Mouse (Mus musculus) cerebellum, adult 18-20 months (tissue): ENCODE results near the gene Krtap11-1.

ENCODE experiments used
- DNase-seq, 2 experiments: peaks; one replicate each; pipeline ENCODE4 v3.0.0; 2021

Gene Krtap11-1

DNA sequence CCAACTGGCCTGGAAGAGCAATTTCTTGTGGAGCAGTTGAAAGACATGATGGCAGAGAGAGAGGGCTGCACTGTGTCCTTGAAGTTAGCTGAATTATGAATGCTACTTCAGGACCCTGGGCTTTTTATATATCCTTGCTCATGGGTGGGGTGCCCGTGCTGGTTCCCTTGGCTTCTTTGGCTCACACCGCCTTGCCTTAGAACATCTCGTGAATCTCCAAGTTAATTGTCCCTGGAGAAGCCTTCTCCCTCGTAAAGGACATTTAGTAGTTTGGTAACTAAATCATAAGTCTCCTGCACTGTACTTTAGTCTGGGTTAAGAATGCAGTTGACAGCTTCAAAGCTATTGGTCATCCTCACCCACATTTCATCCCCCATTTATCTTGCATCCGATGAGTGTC, at the start of gene Krtap11-1:
Krtap11-1 (minus strand) TSS at position 101 of the 400 bp plus-strand sequence.
- DNase-seq = no peak

DNA sequence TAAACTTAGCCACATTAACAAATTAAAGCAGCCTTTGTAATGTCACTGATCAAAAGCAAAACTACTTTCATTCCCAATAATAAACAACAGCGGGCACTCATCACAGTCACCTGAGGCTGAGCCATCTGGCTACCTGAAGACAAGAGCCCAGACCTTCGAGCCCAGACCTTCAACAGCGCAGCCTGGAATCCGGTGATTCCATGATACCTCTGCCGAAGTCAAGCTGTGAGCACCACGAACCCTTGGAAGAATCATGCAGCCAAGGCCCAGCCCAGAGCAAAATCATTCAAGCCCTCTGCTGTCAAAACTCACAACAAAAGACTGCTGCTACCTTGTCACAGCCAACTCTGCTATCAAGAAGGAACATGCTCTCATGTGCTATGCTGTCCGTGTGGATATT, 47.2 kb upstream of the Krtap11-1 start:
- peak; percentile 21 to 35 for DNase-seq

DNA sequence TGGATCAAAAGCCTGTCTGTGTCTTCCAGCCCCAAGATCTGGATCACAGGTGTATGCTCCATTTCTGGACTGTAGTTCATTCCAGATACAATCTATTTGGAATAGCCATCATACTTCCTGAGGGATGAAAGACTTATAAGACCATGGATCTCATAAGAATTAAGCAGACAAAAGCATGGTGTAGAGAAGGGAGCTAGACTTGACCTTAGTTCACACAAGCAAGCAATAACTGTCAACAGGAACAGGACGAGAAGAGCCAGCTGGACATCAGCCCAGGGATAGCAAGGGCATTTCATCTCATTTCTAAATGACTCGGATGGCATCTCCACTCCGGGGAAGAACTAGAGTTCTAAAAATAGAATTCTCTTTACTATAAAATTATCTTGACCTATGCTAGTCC, 46.3 kb upstream of the Krtap11-1 start:
- DNase-seq = peak; percentile 26 to 27

DNA sequence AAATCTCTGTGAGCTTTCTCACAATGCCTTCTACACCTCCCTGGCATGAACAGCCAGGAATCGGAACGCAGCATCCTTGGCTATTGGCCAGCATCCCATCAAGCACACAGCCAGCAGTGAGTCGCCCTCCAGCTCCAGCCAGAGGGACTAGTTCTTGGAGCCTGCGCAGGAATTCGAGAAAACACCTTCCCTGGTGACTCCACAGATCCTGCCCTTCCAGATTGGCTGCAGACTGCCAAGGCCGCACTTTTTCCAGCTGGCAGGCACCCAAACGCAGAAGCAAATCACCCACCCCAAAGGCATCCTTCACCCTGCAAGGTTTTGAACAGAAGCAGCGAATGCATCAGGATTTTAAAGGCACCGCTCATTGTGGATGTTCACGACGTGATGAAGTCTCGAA, 42.7 kb upstream of the Krtap11-1 start:
- peak; percentile 10 to 11 for DNase-seq

DNA sequence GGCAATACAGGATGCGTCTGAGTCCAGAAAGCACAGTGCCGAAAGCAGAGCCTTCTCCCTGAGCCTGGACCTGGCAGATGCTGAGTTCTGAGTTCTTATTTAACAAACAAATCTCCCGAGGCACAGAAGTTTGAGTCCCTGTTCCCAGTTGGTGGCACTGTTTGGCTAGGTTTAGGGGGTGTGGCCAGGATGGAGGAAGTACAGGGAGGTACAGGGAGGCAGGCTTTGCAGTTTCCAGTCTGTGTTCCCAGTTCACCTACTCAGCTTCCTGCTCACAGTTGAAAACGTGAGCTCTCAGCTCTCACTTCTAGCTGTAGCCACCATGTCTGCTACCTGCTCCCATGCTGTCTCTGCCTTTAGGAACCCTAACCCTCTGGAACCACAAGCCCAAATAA, 37.8 kb upstream of the Krtap11-1 start:
- no peak for DNase-seq

DNA sequence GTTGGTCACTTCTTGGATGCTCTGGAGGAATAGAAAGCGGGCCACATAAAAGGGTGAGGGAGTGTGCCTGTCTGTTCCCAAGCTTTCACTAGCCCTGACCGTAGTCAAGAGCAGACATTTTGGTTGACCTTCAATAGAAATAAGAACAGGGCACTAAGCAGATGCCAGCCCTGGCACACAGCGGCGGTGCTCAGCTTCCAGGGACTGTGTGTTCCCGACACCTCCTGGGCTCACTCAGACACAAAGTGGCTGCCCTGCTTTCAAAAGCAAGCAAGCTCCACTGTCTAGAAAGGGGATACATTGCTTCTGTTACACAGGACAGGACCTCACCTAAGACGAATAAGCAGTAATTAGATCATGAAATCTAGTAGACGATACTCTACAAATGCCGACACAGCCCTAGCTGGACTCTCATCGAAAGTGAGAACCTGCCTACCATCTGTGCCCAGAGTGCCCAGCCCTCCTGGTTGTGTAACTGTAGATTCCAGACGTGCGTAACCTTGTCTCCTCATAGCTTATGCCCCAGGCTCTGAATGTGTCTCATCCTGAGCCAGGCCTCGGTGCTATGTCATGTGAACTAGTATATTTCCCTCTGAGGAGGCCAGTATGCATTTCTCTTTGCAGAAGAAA, 37.3 kb upstream of the Krtap11-1 start:
- DNase-seq = peak in 1 of 2 experiments; percentile 16

DNA sequence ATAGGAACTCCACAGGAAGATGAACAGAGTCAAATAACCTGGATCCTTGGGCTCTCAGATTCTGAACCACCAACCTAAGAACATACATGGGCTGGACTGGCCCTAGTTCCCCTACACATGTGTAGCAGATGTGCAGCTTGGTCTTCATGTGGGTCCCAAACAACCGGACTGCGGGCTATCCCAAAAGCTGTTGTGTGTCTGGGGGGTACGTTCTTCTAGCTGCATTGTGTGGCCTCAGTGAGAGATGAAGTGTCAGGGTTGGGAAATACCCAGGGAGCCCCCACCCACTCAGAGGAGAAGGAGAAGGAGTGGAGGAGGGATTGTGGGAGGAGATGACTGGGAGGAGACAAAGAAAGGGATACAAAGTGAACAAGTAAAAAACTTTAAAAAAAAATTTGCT, 36.0 kb upstream of the Krtap11-1 start:
- DNase-seq = no peak

DNA sequence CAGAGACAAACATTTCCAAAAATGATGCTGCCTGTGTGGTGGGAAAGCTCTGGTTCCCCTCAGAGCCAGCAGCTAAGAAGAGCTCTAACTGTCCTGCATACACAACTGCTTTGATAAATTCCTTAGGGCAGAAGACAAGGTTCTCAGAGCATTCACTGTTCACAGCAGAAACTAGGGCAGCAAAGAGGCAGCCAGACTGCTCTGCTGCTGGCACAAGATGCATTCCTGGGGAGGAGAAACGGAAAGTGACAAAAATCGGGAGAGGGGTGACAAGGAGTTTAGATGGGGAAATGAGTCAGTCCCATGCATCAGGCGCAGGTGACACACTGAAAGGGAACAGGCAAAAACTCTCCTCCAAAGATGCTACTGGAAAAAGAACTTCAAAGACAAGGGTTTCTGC, 16.2 kb upstream of the Krtap11-1 start:
- no peak for DNase-seq

DNA sequence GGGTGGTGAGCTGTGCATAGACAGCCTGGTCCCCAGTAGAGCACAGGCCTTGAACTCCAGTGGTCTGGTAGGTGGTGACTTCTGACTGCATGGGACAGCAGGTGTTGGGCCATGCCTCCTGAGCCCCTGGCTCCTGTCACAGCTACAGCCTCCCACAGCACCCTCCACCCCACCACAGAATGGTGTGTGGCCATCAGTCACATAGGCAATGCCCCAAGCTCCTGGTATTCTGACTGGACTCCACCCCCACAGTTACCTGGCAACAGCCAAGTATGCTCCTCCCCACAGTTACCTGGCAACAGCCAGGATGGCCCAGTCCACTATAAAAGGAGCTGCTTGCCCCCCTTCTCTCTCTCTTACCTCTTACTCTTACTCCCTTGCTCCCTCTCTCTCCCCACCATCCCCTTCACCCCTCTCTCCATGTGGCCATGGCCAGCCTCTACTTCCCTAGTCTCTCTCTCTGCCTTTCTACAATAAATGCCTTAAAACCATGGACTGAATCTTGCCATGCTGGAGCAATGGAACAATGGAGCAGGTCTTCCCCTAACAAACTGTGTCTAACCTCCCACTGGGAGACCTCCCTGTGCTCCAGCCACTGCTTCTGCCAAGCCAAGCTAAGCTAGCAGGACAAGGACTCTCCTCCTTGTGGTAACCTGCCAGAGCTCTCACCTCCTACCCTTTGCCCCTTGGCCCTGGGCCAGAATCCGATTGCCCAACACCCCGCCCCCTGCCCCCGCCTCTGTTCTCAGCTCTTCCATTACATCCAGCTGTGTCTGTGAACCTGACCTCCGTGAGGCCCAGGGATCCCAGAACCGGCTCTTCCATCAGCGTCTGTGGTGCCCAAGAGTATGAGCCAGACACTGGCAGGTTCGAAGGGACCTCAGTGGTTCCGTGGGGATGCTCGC, 14.9 kb upstream of the Krtap11-1 start:
- no peak for DNase-seq

DNA sequence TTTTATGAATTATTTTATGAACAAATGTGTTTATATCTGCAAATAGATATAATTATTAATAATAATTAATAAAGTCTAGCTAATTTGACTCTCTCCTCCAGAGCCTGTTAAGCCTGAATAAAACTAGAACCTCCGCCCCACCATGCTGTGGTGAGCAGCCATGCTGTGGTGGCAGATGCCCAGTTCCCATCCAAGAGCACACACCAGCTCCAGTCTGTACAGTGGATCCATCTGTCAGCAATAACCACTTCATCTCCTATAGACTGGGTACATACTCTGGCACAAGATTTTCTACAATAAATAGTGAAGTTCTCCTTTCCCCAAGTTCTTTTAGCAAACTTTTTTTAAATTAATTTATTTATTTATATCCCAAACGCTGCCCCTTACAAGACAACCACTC, 10.7 kb upstream of the Krtap11-1 start:
- DNase-seq = no peak

DNA sequence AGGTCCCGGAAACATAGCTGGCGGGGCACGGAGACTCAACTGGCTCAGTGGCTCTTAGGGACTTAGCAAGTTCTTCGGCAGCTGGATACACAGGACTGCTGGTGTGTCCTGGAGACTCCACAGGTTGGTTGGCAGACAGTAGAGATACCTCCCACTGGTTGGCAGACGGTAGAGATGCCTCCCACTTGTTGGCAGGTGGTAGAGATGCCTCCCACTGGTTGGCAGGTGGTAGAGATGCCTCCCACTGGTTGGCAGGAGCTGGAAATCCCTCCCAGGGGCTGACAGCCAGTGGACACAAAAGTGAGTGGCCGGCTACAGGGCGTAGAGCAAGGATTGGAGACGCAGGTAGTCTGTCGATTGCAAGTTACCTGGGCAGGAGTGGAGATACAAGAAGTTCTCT, 467 bp downstream of the Krtap11-1 start:
- peak; percentile 71 for DNase-seq

DNA sequence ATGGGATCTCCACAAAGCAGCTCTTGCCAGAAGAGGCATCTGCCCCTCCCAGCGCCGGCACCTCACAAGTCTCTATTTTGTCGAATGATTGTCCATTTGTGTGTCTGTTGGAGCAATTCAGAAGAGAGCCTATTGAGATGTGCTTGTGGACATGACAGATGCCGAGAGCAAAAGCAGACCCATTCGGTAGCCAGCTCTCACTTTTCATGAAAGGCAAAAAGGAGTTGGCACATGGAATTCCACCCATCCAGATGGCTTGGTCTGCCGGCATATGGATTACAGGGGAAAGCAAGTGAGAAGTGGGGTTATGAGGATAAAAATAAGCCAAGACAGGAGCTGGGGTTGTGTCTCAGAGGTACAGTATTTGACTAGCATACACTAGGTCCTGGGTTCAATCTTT, 1.8 kb downstream of the Krtap11-1 start:
- DNase-seq = peak; percentile 45 to 48

DNA sequence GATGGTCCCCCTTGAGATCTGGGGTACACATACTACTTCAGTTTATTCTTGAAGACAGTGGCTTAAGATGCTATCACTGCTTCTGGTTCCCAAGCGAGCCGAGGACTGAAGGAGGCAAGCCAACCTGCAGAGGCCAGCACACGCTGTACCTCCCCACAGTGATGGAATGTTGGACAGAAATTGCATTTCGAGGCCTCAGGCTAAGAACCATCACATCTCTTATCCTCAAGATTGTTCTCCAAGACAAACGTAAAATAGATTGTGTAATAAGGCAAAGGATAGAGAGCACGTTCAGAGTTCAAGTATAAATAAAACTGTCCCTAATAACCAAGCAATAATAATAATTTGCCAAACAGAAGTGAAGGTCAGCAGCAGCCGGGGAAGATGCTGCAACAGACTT, 2.8 kb downstream of the Krtap11-1 start:
- DNase-seq = no peak

DNA sequence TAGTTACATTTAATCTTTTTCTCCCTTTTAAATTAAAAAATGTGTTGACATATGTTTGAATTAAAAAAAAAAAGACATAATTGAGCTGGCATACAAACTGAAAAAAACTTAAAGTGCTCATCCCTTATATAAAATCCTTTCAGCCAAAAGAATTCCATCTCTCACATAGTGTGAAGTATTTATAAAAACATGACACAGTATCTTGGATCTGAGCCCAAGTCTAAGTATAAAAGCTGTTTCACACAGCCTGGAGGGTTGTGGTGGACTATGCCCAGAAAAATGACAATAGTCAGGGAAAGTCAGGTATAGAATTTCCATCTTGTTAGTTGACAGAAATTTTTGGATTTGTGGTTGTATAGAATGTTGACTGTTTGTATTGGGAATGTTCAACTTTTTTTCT, 20.7 kb downstream of the Krtap11-1 start:
- DNase-seq = no peak

DNA sequence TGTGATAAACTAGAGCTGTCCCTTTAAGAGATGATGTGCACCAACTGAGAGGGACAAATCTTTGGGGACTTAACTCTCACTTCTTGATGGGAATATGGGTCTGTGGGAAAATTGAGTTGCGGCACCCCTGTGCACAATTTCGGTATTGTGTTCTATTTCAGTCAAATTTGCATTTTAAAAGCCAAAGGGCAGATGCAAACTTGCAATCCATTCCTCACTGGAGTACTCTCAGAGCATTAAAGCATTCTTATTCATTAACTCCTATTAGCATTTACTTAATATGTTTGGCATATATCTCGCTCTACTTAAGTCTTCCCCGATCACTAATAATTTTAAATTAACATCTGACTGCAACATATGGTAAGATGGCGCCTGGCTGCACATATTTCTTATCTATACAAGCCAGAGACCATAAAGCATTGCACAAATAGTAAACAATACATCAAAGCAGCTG, 32.9 kb downstream of the Krtap11-1 start:
- no peak for DNase-seq

DNA sequence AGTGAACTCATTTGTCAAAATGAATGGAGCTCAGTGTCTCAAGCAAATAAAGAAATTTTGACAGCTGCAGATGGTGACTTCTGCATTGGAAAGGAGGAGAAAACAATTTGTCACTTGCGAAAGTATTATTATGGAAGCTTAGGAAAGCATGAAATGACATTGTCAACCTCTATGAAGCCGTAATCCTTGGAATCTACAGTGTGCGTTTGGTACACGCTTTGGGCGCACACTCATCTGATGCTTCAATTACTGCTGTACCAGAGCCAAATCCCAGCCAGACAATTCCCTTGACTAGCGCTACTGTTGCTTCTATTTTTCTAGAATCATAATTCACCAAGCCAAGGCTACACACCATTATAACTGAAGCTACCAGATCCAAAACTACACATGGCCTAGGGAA, 33.6 kb downstream of the Krtap11-1 start:
- no peak for DNase-seq

DNA sequence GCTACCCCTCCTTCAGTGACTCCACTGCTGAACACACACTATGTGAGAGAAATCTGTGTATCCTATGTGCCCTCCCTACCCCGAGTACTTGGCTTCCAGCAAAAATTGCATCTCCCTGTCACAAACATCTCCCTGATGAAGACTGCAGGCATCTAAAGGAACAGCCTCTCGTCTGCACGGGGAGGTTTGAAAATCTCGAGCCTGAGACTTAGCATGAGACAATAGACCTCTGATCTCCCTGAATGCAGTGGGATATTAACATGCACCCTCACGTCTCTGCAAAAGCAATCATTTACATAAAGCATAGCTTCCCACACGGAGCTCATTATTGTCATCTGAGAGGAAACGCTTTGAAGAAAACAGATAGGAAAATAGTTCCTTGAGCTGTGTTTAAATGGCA, 40.4 kb downstream of the Krtap11-1 start:
- DNase-seq = no peak

DNA sequence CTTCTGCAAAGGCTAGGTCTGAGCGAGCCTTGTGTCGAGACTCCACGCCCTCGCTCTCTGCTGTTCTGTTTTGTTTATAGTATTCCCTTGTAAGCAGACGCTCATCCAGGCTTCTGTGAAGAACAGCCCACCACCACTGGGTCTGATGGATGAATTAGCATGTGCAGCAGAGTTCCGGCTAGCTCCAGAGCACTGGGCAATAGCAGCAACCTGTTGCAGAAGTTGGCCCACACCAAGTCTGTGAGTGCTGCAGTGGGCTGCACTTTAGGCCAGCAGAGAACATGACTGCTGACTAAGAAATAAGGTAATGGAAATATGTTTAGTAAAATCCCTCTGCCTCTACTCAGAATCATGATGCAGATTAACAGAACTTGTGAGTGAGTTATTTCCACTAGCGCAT, 41.1 kb downstream of the Krtap11-1 start:
- no peak for DNase-seq

DNA sequence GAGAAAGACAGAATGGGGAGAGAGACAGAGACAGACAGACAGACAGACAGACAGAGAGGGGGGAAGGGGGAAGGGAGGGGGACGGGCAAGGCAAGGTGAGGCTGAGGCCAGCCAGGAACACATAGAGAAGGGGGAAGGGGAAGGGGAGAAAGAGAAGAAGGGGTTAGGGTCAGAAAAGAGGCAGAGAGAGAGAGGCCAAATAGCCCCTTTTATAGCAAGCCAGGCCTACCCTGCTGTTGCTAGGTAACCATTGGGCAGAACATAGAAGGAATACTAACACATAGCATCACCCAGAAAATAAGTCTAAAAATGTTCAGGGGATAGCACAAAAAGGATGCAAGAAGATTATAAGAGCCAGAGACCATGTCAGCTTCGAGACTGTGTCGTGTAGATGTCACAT, 42.6 kb downstream of the Krtap11-1 start:
- no peak for DNase-seq

DNA sequence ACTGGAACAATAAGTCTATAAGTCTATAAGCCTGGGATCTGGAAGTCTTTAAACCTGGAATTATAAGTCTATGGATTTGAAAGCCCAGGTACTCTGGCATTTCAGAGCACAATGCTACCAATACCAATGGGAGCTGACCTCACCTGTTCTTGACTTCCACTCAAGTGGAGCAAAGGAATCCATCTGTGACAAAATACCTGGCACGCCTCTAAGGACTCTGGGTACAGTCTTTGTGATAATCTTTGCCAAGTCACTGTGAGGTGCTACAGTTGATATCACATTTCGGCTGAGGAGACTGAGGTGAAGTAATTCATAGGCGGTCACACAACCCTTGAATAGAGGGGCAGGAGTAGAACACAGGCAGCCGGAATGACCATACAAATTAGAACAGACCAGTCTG, 50.0 kb downstream of the Krtap11-1 start:
- DNase-seq = no peak

DNA sequence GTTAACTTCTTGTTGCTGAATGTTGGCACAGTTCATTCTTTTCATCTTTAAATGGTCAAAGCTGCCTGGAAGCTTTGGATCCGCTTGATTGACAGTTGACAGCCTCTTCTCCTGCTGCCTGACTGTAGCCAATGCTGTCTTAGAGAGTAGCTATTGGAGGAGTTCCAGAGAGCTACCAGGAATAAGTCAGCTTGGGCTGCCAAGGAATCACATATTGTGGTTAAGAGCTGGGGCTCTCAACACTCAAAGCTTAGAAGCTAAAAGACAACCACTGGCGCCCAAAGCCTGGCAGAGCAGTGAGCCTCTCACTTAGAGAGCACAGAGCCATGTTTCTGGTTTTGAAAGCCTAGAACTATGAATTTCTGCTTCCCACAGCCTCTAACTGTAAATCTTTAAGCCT, 50.4 kb downstream of the Krtap11-1 start:
- DNase-seq = no peak
